Mouse (Mus musculus) regulatory T cell (primary cell): Measurements from ENCODE around the gene Parvb.

Experiments used
- in situ Hi-C: fragments of 300-600 bp; cut with MboI, MseI; formaldehyde crosslinking; loops from one replicate; pipeline ENCODE4 v1.15.1; 2025; ENCODE audit warnings: high pct_unique_total_duplicates

Parvb gene

GRCm38 (mm10) chr15:84216461-84217084, 15.3 kb upstream of the Parvb start:
- in situ Hi-C loops, result no loop called here

GRCm38 (mm10) chr15:84217969-84218782, 13.7 kb upstream of the Parvb start:
- in situ Hi-C loops, result no loop called here

GRCm38 (mm10) chr15:84218783-84219271, 13.0 kb upstream of the Parvb start:
- in situ Hi-C loops, result no loop called here

GRCm38 (mm10) chr15:84221539-84221938, 10.3 kb upstream of the Parvb start:
- in situ Hi-C loops, result loop anchor here (10.0 kb wide), 1 partner anchor 1273 kb away; no protein-coding TSS in a partner anchor

- in situ Hi-C loops, result loop anchor here (10.0 kb wide), 1 partner anchor 1271 kb away; no protein-coding TSS in a partner anchor
These were observed 8.4 kb upstream of the Parvb start for GRCm38 (mm10) chr15:84223423-84223822.

GRCm38 (mm10) chr15:84224779-84225178, 7.1 kb upstream of the Parvb start:
- in situ Hi-C loops, result loop anchor here (10.0 kb wide), 1 partner anchor 1270 kb away; no protein-coding TSS in a partner anchor

- in situ Hi-C loops, result loop anchor here (10.0 kb wide), 1 partner anchor 1268 kb away; no protein-coding TSS in a partner anchor
These were observed 4.9 kb upstream of the Parvb start for GRCm38 (mm10) chr15:84226918-84227317.

GRCm38 (mm10) chr15:84230661-84231060, 1.2 kb upstream of the Parvb start:
- in situ Hi-C loops, result no loop called here

- in situ Hi-C loops, result no loop called here
These were observed 630 bp upstream of the Parvb start for GRCm38 (mm10) chr15:84231113-84231712.

GRCm38 (mm10) chr15:84232609-84233008, 766 bp downstream of the Parvb start:
- in situ Hi-C loops, result no loop called here

GRCm38 (mm10) chr15:84234794-84235581, 3.1 kb downstream of the Parvb start:
- in situ Hi-C loops, result no loop called here

GRCm38 (mm10) chr15:84235646-84236045, 3.8 kb downstream of the Parvb start:
- in situ Hi-C loops, result no loop called here

GRCm38 (mm10) chr15:84238552-84238951, 6.7 kb downstream of the Parvb start:
- in situ Hi-C loops, result no loop called here

GRCm38 (mm10) chr15:84238991-84239401, 7.2 kb downstream of the Parvb start:
- in situ Hi-C loops, result no loop called here

GRCm38 (mm10) chr15:84241520-84241919, 9.7 kb downstream of the Parvb start:
- in situ Hi-C loops, result loop anchor here (10.0 kb wide), 1 partner anchor 977 kb away; no protein-coding TSS in a partner anchor

GRCm38 (mm10) chr15:84245104-84245503, 13.3 kb downstream of the Parvb start:
- in situ Hi-C loops, result loop anchor here (10.0 kb wide), 1 partner anchor 980 kb away; no protein-coding TSS in a partner anchor

- in situ Hi-C loops, result loop anchor here (10.0 kb wide), 1 partner anchor 981 kb away; no protein-coding TSS in a partner anchor
These were observed 14.4 kb downstream of the Parvb start for GRCm38 (mm10) chr15:84246195-84246594.

- in situ Hi-C loops, result loop anchor here (10.0 kb wide), 1 partner anchor 983 kb away; no protein-coding TSS in a partner anchor
These were observed 15.5 kb downstream of the Parvb start for GRCm38 (mm10) chr15:84247309-84247708.

- in situ Hi-C loops, result no loop called here
These were observed 19.4 kb downstream of the Parvb start for GRCm38 (mm10) chr15:84251227-84251626.

GRCm38 (mm10) chr15:84252645-84253044, 20.8 kb downstream of the Parvb start:
- in situ Hi-C loops, result no loop called here

- in situ Hi-C loops, result no loop called here
These were observed 21.9 kb downstream of the Parvb start for GRCm38 (mm10) chr15:84253757-84254156.
